Mouse (Mus musculus) lung, postnatal 0 days (tissue): Measurements from ENCODE around the gene Tdrkh.

ENCODE experiments used
- CTCF ChIP-seq: IDR thresholded peaks from 2 replicates; pipeline ENCODE4 v1.5.1; 2016; ENCODE audit warnings: antibody characterized with exemption, mild to moderate bottlenecking
- EP300 ChIP-seq: IDR thresholded peaks from 2 replicates; pipeline ENCODE4 v1.6.1; 2016; ENCODE audit warnings: antibody characterized with exemption, mild to moderate bottlenecking, control low read depth

DNA sequence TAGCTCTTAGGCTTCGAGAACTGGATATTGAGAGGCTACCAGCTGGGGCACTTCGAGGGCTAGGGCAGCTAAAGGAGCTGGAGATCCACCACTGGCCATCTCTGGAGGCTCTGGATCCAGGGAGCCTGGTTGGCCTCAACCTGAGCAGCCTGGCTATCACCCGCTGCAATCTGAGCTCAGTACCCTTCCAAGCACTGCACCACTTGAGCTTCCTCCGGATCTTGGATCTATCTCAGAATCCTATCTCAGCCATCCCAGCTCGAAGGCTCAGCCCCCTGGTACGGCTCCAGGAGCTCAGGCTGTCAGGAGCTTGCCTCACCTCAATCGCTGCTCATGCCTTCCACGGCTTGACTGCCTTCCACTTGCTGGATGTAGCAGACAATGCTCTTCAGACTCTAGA, 10.6 kb upstream of the Tdrkh start:
- no peak for TF ChIP-seq CTCF
- no peak for TF ChIP-seq EP300
